ENCODE assay signal across 7 mouse cellular contexts in genomic region chr8:120569939-120570715, GRCm38 (mm10). TPM values are rescaled to one million over a fixed set of nuclear protein-coding genes. Genes with fewer than 3 reads are reported as not detected.
DNase-seq lines count a peak whose midpoint lies in the region; ATAC-seq and TF ChIP-seq lines count a peak whose summit lies in the region.

No protein-coding gene starts in this region.

- H3K27ac ChIP-seq in ES-Bruce4 (ENCODE audit: insufficient read depth, low read length) = no peak overlapping the region
- peak overlapping the region; percentile 36 for H3K27ac ChIP-seq in embryonic facial prominence, embryonic 10.5 days (replicated peaks)
- 0 out of 2 replicates have a peak overlapping the region, but pooled peaks have one; percentile 16 for H3K27ac ChIP-seq in heart, embryonic 11.5 days (ENCODE audit: low read depth, low read length)
- peak overlapping the region; percentile 97 for H3K27ac ChIP-seq in layer of hippocampus, adult 2 months

- 67% methylated on average over 13 of the region's 13 CpGs for WGBS in embryonic facial prominence, embryonic 10.5 days
- 54% methylated on average over 13 of the region's 13 CpGs for WGBS in heart, embryonic 11.5 days (ENCODE audit: insufficient replicate concordance)

- no peak for TF ChIP-seq POLR2A in ES-Bruce4 (IDR thresholded peaks at IDR 0.05; ENCODE audit: insufficient read depth, low read length)

- H3K4me1 ChIP-seq in ES-Bruce4 (ENCODE audit: control insufficient read depth, insufficient read depth, low read length) = peaks cover 3% of the 10 kb centered on the region
- peaks cover 86% of the 10 kb centered on the region for H3K4me1 ChIP-seq in embryonic facial prominence, embryonic 10.5 days
- H3K4me1 ChIP-seq in heart, embryonic 11.5 days (ENCODE audit: control insufficient read depth, insufficient read depth, low read length) = peaks cover 27% of the 10 kb centered on the region

- peak; percentile 75 for DNase-seq in adrenal gland, adult 2 months
- DNase-seq in embryonic facial prominence, embryonic 10.5 days (ENCODE audit: low spot score) = peak; percentile 89
- DNase-seq in layer of hippocampus, adult 2 months (ENCODE audit: low spot score in 2 of 2) = peak; percentile 75 to 85
- DNase-seq in lung, postnatal 4 days = peak; percentile 80 to 87
- DNase-seq in right cerebral cortex, postnatal 14 days = peak; percentile 78

- no peak for ATAC-seq in heart, embryonic 11.5 days (replicated peaks; ENCODE audit: insufficient number of reproducible peaks, low FRiP score, low TSS enrichment)

- H3K27me3 ChIP-seq in ES-Bruce4 (ENCODE audit: control insufficient read depth, insufficient read depth, low read length, poor library complexity, severe bottlenecking) = no peaks in the 10 kb centered on the region
- H3K27me3 ChIP-seq in embryonic facial prominence, embryonic 10.5 days (replicated peaks; ENCODE audit: low read depth, poor library complexity, severe bottlenecking) = no peaks in the 10 kb centered on the region
- H3K27me3 ChIP-seq in heart, embryonic 11.5 days (ENCODE audit: control insufficient read depth, insufficient read depth, low read length) = no peaks in the 10 kb centered on the region

- H3K4me3 ChIP-seq in ES-Bruce4 (ENCODE audit: low read depth, low read length) = no peak overlapping the region
- no peak overlapping the region for H3K4me3 ChIP-seq in embryonic facial prominence, embryonic 10.5 days
- H3K4me3 ChIP-seq in heart, embryonic 11.5 days (ENCODE audit: low read depth, low read length) = no peak overlapping the region
- H3K4me3 ChIP-seq in layer of hippocampus, adult 2 months = no peak overlapping the region

- H3K36me3 ChIP-seq in ES-Bruce4 (ENCODE audit: control insufficient read depth, insufficient read depth, low read length, poor library complexity, severe bottlenecking) = peaks cover 76% of the 10 kb centered on the region
- H3K36me3 ChIP-seq in embryonic facial prominence, embryonic 10.5 days (replicated peaks) = peaks cover 96% of the 10 kb centered on the region
- peaks cover 68% of the 10 kb centered on the region for H3K36me3 ChIP-seq in heart, embryonic 11.5 days (ENCODE audit: control insufficient read depth, insufficient read depth, low read length)

- no peaks in the 10 kb centered on the region for H3K9me3 ChIP-seq in ES-Bruce4 (replicated peaks; ENCODE audit: control insufficient read depth, insufficient read depth, low read length, poor library complexity, severe bottlenecking)
- peaks cover 11% of the 10 kb centered on the region; the same call in 1 of the 2 replicates for H3K9me3 ChIP-seq in embryonic facial prominence, embryonic 10.5 days
- no peaks in the 10 kb centered on the region for H3K9me3 ChIP-seq in heart, embryonic 11.5 days (replicated peaks; ENCODE audit: control insufficient read depth, low read length)

- TF ChIP-seq CTCF in ES-Bruce4 (IDR thresholded peaks at IDR 0.05; ENCODE audit: low read depth, low read length) = peak; percentile 87
- TF ChIP-seq CTCF in layer of hippocampus, adult 2 months (conservative IDR thresholded peaks at IDR 0.05) = peak; percentile 100; the same call in 1 of the 2 replicates

- H3K4me2 ChIP-seq in heart, embryonic 11.5 days = no peak overlapping the region

- no peak for TF ChIP-seq EP300 in ES-Bruce4 (IDR thresholded peaks at IDR 0.05; ENCODE audit: insufficient read depth, low read depth, low read length)

- H3K9ac ChIP-seq in ES-Bruce4 (ENCODE audit: low read depth, poor library complexity, severe bottlenecking) = no peak overlapping the region
- no peak overlapping the region for H3K9ac ChIP-seq in heart, embryonic 11.5 days (ENCODE audit: low read depth, low read length)

RNA-seq across cellular contexts. Expression of gene Gins2, which starts 19.0 kb away (rescaled TPM):
- polyA plus RNA-seq in ES-Bruce4 (2011; ENCODE audit: insufficient read depth, insufficient read length, low read depth, missing spikeins) = 51.3 and 52.0 TPM in 2 replicates
- 1 to 10 TPM; 3.8 to 5.7 TPM for total RNA-seq in adrenal gland, adult 2 months (2021)
- 7.8 and 8.7 TPM in 2 replicates for polyA plus RNA-seq in adrenal gland, adult 2 months (2012; rRNA removed)
- 156 TPM in 2 replicates for polyA plus RNA-seq in embryonic facial prominence, embryonic 10.5 days (2016; fragmentation: Nextera tagmentation; extraction: Ambion mirVana)
- polyA plus RNA-seq in heart, embryonic 11.5 days (2014; fragmentation: Nextera tagmentation; extraction: Ambion mirVana) = 81.8 and 82.7 TPM in 2 replicates
- total RNA-seq in layer of hippocampus, adult 2 months (2021) = 1 to 10 TPM; 5.2 to 6.2 TPM
